Comparison of ENCODE assay signal across 16 mouse cellular contexts in the genomic region with DNA sequence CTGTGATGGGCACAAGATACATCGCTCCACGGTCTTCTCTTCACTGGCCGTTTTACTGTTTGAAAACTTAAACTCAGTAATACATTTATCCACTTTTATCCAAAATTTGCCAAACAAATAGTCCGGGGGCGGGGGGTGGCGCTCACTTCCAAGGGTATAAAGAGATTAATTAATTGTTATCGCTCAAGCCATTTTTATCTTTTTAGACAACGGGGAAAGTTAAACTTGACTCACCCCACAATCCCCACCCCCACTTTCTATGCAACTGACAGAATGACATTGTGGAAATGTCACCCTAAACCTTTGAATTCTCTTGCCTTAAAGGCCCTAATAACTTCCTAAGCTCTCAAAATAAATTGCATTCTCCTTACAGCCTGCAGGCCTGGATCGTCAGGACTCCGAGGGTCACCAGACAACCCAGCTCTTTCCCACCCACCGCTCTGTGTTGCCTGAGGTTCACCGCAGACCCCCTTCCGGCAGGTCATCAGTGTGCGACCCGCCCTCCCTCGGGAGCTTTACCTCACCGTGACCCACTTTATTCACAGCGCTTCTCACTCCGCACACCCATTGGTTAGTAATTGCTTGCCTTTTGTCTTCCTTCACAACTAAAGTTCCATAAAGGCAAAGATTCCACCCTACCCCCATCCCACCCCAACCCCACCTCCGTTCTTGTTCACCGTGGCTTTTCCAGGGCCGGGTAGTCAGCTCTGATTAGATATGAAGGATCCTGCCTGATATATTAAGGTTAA.
DNase-seq lines count a peak whose midpoint lies in the region; ATAC-seq and TF ChIP-seq lines count a peak whose summit lies in the region.
"Had no signal": no experiment of that assay in that cellular context is flagged by ENCODE, and none has a peak within 500 bp of the region (broad histone marks: within the 10 kb centered on the region; RNA-seq: fewer than 3 reads in every experiment).

No protein-coding gene starts in this region.

- H3K27ac ChIP-seq in hindbrain, embryonic 10.5 days, result no peak overlapping the region; the same call in 1 of the 2 replicates
- H3K27ac ChIP-seq in hindbrain, embryonic 12.5 days, result no peak overlapping the region
- no peak overlapping the region for H3K27ac ChIP-seq in neural tube, embryonic 11.5 days (ENCODE audit: low read depth, low read length)
- no peak overlapping the region for H3K27ac ChIP-seq in intestine, embryonic 15.5 days
- H3K27ac ChIP-seq in stomach, postnatal 0 days (replicated peaks), result no peak overlapping the region
- H3K27ac ChIP-seq: limb, embryonic 12.5 days; macrophage had no signal

- no peaks in the 10 kb centered on the region for H3K36me3 ChIP-seq in hindbrain, embryonic 10.5 days
- H3K36me3 ChIP-seq in hindbrain, embryonic 12.5 days, result no peaks in the 10 kb centered on the region
- no peaks in the 10 kb centered on the region for H3K36me3 ChIP-seq in neural tube, embryonic 11.5 days (ENCODE audit: control insufficient read depth, insufficient read depth, low read length)
- no peaks in the 10 kb centered on the region for H3K36me3 ChIP-seq in intestine, embryonic 15.5 days
- H3K36me3 ChIP-seq in stomach, postnatal 0 days (ENCODE audit: control insufficient read depth, insufficient read depth, low read length), result no peaks in the 10 kb centered on the region
- H3K36me3 ChIP-seq: limb, embryonic 12.5 days had no signal

- no peak overlapping the region for H3K4me2 ChIP-seq in hindbrain, embryonic 12.5 days (replicated peaks)
- 0 out of 2 replicates have a peak overlapping the region, but pooled peaks have one; percentile 19 for H3K4me2 ChIP-seq in neural tube, embryonic 11.5 days (ENCODE audit: low read depth)
- H3K4me2 ChIP-seq in intestine, embryonic 15.5 days (replicated peaks), result 0 out of 2 replicates have a peak overlapping the region, but pooled peaks have one; percentile 2
- H3K4me2 ChIP-seq in stomach, postnatal 0 days (replicated peaks; ENCODE audit: low read depth), result 0 out of 2 replicates have a peak overlapping the region, but pooled peaks have one; percentile 11
- H3K4me2 ChIP-seq: limb, embryonic 12.5 days had no signal

- DNase-seq in hindbrain, embryonic 10.5 days (ENCODE audit: low spot score), result peak; percentile 34
- DNase-seq in neural tube, embryonic 11.5 days (ENCODE audit: low spot score), result peak; percentile 49
- DNase-seq in neural tube, embryonic 10.5 days (ENCODE audit: extremely low spot score, low spot score), result no peak
- no peak for DNase-seq in stomach, postnatal 0 days (ENCODE audit: low spot score)
- no peak for DNase-seq in right cerebral cortex, postnatal 10 days (ENCODE audit: low spot score in 2 of 2)
- DNase-seq: adrenal gland, postnatal 10 days; cerebellum, postnatal 25 days; kidney, adult 9 months; liver, postnatal 0 days; thymus, postnatal 25 days had no signal

- H3K4me1 ChIP-seq in hindbrain, embryonic 10.5 days (replicated peaks), result peaks cover 17% of the 10 kb centered on the region
- peaks cover 12% of the 10 kb centered on the region for H3K4me1 ChIP-seq in hindbrain, embryonic 12.5 days
- peaks cover 6% of the 10 kb centered on the region; the same call in 1 of the 2 replicates for H3K4me1 ChIP-seq in neural tube, embryonic 11.5 days (ENCODE audit: control insufficient read depth, insufficient read depth, low read length)
- H3K4me1 ChIP-seq in intestine, embryonic 15.5 days (replicated peaks), result peaks cover 5% of the 10 kb centered on the region
- H3K4me1 ChIP-seq in stomach, postnatal 0 days (replicated peaks; ENCODE audit: control insufficient read depth, insufficient read depth), result no peaks in the 10 kb centered on the region

- TF ChIP-seq CTCF in stomach, postnatal 0 days (IDR thresholded peaks at IDR 0.05; ENCODE audit: low read depth), result no peak

- no peak for TF ChIP-seq EP300 in stomach, postnatal 0 days (optimal IDR thresholded peaks at IDR 0.05)

- no peaks in the 10 kb centered on the region for H3K9me3 ChIP-seq in hindbrain, embryonic 10.5 days
- peaks cover 4% of the 10 kb centered on the region; the same call in 1 of the 2 replicates for H3K9me3 ChIP-seq in hindbrain, embryonic 12.5 days (replicated peaks)
- no peaks in the 10 kb centered on the region for H3K9me3 ChIP-seq in neural tube, embryonic 11.5 days (ENCODE audit: control insufficient read depth, low read length)
- H3K9me3 ChIP-seq in intestine, embryonic 15.5 days, result no peaks in the 10 kb centered on the region
- no peaks in the 10 kb centered on the region for H3K9me3 ChIP-seq in stomach, postnatal 0 days (ENCODE audit: control insufficient read depth, low read length)
- H3K9me3 ChIP-seq: limb, embryonic 12.5 days had no signal

- no peak for ATAC-seq in hindbrain, embryonic 12.5 days (ENCODE audit: low FRiP score)
- ATAC-seq in neural tube, embryonic 11.5 days (ENCODE audit: insufficient read depth, low FRiP score, low TSS enrichment), result peak; percentile 75
- peak; percentile 65 for ATAC-seq in intestine, embryonic 15.5 days
- ATAC-seq in stomach, postnatal 0 days (ENCODE audit: low FRiP score, low TSS enrichment), result no peak
- ATAC-seq: liver, postnatal 0 days; Patski had no signal

- peak overlapping the region; percentile 7; the same call in 1 of the 2 replicates for H3K4me3 ChIP-seq in hindbrain, embryonic 10.5 days
- no peak overlapping the region for H3K4me3 ChIP-seq in hindbrain, embryonic 12.5 days
- no peak overlapping the region for H3K4me3 ChIP-seq in neural tube, embryonic 11.5 days (ENCODE audit: low read depth, low read length)
- H3K4me3 ChIP-seq in intestine, embryonic 15.5 days (replicated peaks), result no peak overlapping the region
- H3K4me3 ChIP-seq in stomach, postnatal 0 days (ENCODE audit: low read depth, low read length), result no peak overlapping the region
- H3K4me3 ChIP-seq: limb, embryonic 12.5 days; myocyte had no signal

- H3K9ac ChIP-seq in hindbrain, embryonic 12.5 days, result no peak overlapping the region
- H3K9ac ChIP-seq in neural tube, embryonic 11.5 days (ENCODE audit: low read length), result no peak overlapping the region
- no peak overlapping the region for H3K9ac ChIP-seq in intestine, embryonic 15.5 days
- H3K9ac ChIP-seq in stomach, postnatal 0 days (ENCODE audit: low read length), result no peak overlapping the region
- H3K9ac ChIP-seq: limb, embryonic 12.5 days; liver, postnatal 0 days had no signal

- WGBS in hindbrain, embryonic 10.5 days, result 56% methylated on average over 22 of the region's 22 CpGs
- 47% methylated on average over 22 of the region's 22 CpGs for WGBS in hindbrain, embryonic 12.5 days
- WGBS in neural tube, embryonic 11.5 days, result 51% methylated on average over 22 of the region's 22 CpGs
- 69% methylated on average over 22 of the region's 22 CpGs for WGBS in intestine, embryonic 15.5 days
- 60% methylated on average over 22 of the region's 22 CpGs for WGBS in stomach, postnatal 0 days

- H3K27me3 ChIP-seq in hindbrain, embryonic 10.5 days (ENCODE audit: insufficient read depth, poor library complexity, severe bottlenecking), result no peaks in the 10 kb centered on the region
- H3K27me3 ChIP-seq in hindbrain, embryonic 12.5 days, result no peaks in the 10 kb centered on the region
- H3K27me3 ChIP-seq in neural tube, embryonic 11.5 days (ENCODE audit: control insufficient read depth, insufficient read depth, low read length), result no peaks in the 10 kb centered on the region
- H3K27me3 ChIP-seq in intestine, embryonic 15.5 days (replicated peaks), result no peaks in the 10 kb centered on the region
- no peaks in the 10 kb centered on the region for H3K27me3 ChIP-seq in stomach, postnatal 0 days (ENCODE audit: control insufficient read depth, insufficient read depth, low read length)
- H3K27me3 ChIP-seq: limb, embryonic 12.5 days; Patski had no signal

Comparison
In these comparisons a context has a peak if more than half of its experiments do, and no peak if none do; other contexts are left out.
1. DNase-seq: peak in hindbrain, embryonic 10.5 days (single experiment) and neural tube, embryonic 11.5 days (single experiment); none in neural tube, embryonic 10.5 days (single experiment), stomach, postnatal 0 days (single experiment) and right cerebral cortex, postnatal 10 days (0 of 2).
2. ATAC-seq: peak in neural tube, embryonic 11.5 days (single experiment) and intestine, embryonic 15.5 days (single experiment); none in hindbrain, embryonic 12.5 days (single experiment) and stomach, postnatal 0 days (single experiment).